Mouse (Mus musculus) embryo, embryonic 11.5 days (tissue): ENCODE data around the gene Ryr2.
"Not testable (repeated sequence)": the region's sequence is repeated elsewhere in the genome, so short reads cannot be mapped to it uniquely, and the experiment has no call there.

Source experiments
- DNase-seq: peaks from one replicate; pipeline ENCODE4 v3.0.0-alpha.2; 2012; ENCODE audit warnings: low read depth, low spot score

Gene Ryr2

DNA sequence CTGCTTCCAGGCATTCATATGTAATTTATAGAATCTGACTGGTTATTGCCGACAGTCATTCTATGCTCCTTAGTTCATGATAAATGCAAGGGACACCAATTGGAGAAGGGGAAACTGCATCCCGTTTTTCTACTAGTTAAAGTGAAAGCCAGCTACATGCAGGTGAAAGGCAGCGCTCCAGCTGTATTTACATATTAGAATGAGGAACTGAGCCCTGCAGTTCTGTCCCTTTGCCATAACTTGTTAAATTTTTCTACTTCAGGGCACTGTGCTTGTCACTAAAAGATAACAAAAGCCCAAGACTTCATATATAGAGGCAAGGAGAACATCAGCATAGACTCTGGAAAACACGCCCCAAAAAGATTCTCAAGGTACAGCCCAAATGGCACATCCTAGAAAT lies 165.0 kb downstream of the Ryr2 start:
- no peak for DNase-seq

DNA sequence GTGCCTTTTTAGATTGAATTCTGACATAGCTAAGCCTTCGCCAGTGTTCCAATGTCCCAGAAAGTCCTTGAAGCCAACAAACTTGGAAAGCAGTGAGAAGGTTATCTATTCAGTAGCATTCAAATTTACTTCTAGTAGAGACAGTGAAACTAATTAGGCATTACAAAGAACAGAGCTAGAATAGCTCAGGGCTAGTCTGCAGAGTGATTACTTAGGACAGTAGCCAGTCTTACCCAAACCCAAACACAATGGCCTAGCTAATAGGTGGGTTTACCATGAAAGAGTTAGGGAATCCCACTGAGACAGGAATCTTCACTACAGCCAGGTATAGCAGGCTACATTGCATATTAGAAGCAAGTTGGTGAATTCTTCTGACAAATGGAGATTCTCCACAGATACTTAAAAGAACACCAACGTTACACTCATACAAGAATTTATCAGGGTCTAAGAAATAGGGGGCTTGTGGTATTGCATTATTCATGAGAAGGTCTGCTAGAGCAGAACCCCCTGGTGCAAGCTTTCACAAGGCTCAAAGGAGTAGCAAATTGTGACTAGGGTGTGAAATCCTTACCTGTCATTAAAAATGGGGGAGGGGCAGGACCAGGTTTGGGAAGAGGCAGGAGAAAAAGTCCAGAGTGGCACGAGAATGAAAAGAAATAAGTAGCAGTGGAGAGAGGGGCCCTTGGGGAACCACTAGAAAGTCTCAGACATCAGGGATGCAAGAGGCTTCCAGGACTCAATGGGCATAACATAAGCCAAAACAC lies 172.3 kb downstream of the Ryr2 start:
- not testable (repeated sequence) for DNase-seq

- DNase-seq, result no peak
Observed at GRCm38 (mm10) chr13:11933334-11933733, 173.4 kb downstream of the Ryr2 start.

DNA sequence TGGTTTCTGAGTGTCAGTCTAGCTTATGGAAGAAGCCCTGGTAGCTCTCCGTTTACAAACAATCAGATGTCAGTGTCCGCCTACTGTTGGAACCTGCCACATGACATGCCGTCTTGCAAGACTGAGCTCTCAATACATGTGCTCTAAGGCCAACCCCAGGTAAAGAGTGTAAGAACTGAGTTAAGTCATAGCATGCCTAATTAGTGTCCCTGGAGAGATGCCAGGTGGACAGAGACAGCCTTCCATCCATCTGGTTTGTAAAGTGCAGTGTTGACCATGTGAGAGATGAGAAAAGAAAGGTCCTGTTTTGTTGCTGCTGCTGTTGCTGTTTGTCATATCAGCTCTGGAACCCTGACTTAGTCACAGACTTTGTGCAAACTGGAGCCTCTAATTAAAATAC lies 178.0 kb downstream of the Ryr2 start:
- no peak for DNase-seq

DNA sequence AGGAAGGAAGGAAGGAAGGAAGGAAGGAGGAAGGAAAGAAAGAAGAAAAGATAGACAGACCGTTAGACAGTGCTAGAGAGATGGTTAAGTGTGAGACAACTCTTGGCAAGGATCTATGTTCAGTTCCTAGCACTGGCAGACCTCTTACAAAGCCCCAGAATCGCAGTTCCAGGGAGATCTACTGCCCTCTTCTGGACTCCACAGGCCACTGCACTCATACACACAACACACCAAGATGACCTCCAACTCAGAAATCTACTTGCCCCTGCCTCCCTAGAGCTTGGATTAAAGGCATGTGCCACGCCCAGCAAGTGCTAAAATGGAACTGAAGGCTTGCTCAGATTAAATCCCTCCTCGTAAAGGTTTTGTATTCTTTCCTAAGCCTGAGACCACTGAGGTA lies 179.0 kb downstream of the Ryr2 start:
- no peak for DNase-seq

DNA sequence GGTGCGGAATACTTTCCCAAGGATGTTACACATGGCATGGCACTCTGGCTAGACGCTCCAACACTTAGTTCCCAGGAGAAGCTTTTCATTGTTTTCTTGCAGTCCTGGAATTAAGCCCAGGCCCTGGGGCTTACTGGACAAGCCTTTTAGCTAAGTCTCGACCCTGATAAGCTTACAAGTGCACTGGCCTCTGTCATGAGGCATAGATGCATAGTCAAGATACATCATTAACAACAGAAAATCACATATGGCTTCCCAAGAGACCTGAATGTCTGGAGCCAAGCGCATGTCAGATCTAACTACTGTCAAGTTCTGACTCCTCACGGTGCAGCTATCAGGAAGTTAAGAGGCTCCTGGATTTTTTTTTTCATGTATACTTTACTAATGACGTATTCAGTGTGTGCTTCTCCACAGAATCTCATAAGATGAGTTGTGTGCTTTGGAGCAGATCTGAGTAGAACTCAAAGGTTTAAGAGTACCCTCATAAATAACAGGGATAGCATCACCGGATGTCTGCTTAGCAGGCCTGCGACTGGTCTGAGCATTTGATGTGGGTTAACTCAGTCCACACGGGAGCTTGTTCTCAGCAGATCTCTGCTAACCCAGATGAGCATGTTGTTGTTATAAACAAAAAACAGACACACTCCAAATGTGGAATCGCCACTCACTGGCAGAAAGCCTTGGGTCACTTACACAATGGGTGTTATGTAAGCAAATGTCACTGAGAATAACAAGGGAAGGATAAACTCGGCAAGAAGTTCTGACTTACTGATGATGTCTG lies 179.8 kb downstream of the Ryr2 start:
- no peak for DNase-seq

DNA sequence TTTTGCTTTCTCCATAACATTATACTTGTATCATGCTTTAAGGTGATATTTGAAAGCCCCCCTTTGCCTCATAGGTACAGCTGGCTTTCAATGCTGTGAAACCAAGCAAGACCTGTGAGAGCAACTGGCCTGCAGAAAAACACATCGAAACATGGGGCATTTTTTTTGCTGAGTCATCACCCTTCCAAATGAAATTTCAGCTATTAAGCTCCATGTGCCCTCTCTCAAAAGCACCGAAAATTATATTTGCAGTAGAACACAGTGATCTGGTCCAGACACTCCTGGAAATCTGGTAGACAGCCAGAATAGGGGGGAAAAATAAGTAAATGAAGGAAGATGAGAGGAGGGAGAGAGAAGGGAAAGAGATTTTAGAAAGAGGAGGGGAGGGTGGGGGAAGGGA lies 180.5 kb downstream of the Ryr2 start:
- DNase-seq, result no peak

DNA sequence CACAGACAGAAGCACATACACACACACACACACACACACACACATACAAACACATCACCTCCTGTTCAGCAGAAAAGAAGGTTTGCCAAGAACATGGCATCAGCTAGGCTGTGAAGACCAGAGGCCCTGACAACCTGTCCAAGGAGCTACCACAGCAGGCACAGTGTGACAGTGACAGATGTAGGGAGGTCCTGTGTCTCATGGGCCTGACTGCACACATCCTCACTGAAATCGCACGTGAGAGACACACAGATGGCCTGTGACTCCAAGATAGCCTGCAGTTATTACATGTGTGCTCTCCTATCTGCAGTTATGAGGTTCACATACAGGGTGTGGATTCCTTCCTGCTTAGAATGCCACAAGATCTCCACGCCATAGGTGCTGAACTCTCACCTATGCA lies 182.0 kb downstream of the Ryr2 start:
- no peak for DNase-seq

GRCm38 (mm10) chr13:11920495-11920894 lies 186.2 kb downstream of the Ryr2 start:
- DNase-seq, result no peak

GRCm38 (mm10) chr13:11919448-11919847 lies 187.3 kb downstream of the Ryr2 start:
- DNase-seq, result no peak

- DNase-seq, result no peak
Observed at GRCm38 (mm10) chr13:11915619-11916018, 191.1 kb downstream of the Ryr2 start.

DNA sequence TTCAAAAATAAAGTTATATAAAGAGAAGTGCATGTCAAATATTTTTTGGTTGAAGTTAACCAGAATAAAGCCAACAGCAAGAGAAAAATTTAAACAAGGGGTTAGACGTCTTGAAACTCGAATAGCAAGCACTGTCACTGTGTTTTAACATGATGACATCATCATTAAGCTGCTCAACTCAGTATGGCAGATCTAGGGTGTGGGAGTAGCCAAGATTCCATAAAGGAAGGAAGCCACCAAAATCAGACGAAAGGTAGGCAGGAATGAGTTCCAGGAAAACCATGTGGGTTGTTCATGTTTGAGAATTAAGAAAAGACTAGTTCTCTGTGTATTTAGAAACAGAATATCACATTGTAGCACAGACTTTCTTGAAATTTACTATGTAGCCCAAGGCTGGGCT lies 192.1 kb downstream of the Ryr2 start:
- no peak for DNase-seq

- DNase-seq, result no peak
Observed at GRCm38 (mm10) chr13:11912208-11912607, 194.5 kb downstream of the Ryr2 start.

- no peak for DNase-seq
Observed at GRCm38 (mm10) chr13:11908123-11908522, 198.6 kb downstream of the Ryr2 start.

GRCm38 (mm10) chr13:11905126-11905525 lies 201.6 kb downstream of the Ryr2 start:
- DNase-seq, result no peak

DNA sequence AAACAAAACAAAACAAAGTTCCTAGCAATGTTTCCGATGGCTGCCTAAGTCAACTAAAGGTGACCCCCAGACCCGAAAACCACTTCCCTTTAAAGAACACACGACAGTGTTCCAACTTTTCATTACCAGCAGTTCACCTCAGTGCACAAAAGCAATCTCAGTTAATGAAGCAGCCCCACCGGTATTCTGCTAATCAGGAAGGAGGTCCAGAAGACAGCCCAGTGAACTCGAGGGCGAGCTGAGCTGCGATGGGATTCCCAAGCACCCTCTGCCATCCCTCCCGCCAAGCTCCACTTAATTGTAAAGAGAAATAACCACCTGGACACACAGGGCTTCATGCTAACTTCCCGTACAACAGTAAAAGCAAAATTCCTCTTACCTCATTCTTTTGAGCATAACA lies 203.5 kb downstream of the Ryr2 start:
- no peak for DNase-seq

DNA sequence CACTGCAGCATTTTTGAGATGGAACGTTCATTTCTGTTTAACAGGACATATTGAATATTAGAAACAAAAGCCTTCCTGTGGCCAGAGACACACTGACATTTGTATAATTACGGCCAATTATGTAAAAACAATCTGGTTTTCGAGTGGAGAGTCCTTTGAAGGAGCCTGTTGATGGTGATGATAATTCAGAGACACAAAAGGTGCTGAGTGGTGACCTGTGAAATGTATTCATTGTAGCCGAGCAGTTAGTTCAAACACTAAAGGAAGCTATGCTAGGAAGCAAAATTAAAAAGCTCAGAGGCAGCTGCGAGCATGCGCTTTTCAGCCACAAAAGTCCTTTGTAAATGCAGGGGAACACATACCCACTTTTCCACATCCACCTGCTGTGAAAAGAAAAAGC lies 203.9 kb downstream of the Ryr2 start:
- DNase-seq, result no peak

GRCm38 (mm10) chr13:11900631-11901030 lies 206.1 kb downstream of the Ryr2 start:
- no peak for DNase-seq

DNA sequence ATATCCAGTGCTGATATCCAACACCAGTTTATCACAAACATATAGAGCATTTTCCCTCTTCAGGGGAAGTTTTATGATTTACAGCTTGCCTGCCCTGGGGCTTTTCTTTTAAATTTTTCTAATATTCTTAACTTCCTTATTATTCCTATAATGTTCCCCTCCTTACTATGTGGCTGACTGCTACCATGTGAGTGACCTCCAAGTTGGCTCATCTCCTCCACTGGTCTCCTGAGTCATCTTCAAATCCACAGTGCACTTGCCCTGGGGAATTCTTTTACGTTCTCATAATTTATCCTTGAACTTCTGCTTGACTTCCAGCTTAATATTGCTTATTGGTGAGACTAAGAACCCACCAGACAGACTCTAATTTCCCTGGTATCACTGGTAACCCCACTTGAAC lies 211.1 kb downstream of the Ryr2 start:
- DNase-seq, result no peak

DNA sequence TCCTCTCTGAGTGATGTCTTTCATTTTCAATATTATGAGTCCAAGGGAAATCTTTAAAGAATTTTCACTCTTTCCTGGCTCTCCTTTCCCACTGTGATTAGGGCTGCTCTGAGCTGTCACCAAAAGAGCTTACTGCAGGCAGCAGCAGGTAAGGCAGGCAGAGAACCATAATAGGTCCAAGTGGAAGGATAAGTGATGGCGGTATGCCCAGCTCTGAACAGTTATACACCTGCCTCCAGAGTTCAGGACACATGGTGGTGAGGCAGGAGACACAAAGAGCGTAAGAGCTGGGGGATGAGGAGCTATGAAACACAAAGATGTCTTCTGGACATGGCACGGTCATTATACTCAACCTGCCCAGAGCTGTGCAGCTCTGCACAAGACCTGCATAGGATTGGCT lies 215.0 kb downstream of the Ryr2 start:
- DNase-seq, result no peak

- no peak for DNase-seq
Observed at GRCm38 (mm10) chr13:11891115-11891514, 215.6 kb downstream of the Ryr2 start.

- no peak for DNase-seq
Observed at GRCm38 (mm10) chr13:11884175-11884574, 222.6 kb downstream of the Ryr2 start.

DNA sequence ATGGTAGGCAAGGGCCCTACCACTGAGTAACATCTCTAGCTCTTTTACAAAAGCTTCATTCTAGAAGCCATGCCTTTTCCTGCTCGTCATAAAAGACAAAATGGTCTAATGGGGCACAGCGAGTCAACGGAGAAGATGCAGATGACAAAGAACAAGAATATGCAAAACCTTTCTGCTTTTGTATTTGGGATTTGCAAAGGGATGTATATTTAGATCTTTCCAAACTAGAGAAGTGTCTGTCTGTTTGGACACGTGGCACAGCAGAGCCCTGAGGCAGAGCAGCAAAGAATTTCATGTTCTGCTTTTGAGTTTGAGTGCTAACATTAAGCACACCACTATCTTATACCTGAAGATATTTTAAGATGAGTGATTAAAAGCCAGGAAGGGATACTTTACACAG lies 224.4 kb downstream of the Ryr2 start:
- DNase-seq, result no peak
